Mouse (Mus musculus) CD4-positive, CD25-positive, alpha-beta regulatory T cell (primary cell): ENCODE measurements around the gene Ppil3. TPM values are rescaled to one million over a fixed set of nuclear protein-coding genes. Genes with fewer than 3 reads are reported as not detected.

Experiments
- polyA plus RNA-seq: library from polyadenylated mRNA; unstranded; fragments of 100-300 nt; shearing (Covaris generic); gene quantifications from one replicate; pipeline ENCODE4 v1.2.1, GENCODE M21; 2017

Ppil3 gene
- polyA plus RNA-seq: 61.3 TPM

GRCm38 (mm10) chr1:58445143-58445722, at the start of gene Ppil3, which contains the start of gene Nif3l1:
Ppil3 (minus strand) TSS chr1:58445486.
Nif3l1 (plus strand) TSS chr1:58445151.

DNA sequence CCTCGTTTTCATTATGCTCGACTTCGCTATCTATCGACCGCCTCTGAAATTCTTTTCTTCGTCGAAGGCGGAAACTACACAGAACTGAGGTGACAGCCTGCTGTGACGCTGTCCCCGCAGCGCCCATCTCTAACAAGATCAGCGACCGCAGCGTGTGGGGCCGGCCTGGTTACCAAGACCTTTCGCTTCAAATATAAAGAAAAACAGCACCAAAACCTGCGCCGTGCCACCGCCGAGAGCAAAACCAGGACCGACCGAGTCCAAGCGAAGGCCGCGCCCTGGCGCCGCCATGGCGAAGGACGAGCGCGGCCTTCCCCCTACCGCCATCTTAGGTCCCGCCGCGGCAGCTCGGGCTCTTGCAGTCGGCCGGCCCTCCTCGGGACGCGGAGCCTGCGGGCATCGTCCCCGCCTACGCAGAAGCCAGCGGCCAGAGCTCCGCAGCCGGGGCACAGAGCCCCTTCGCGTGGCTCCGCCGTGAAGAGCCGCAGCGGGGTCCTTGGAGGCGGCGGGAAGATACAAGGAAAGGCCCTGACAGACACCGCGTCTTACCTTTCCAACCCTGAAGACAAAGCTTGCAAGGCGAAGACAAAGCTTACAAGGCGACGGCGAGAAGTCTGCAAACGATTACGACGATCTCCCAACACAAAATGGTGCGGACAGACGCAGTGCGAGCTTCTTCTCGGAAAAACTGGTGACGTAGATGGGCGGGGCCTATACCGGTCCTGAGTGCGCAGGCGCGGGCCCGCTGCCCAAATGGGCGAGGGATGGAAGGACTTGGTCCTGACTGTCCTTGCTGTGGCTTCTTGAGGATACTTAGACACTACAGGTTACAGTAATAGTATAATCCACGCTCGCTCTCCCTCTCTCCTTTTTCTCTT, 21.7 kb downstream of the Ppil3 start, which contains the start of gene Clk1:
Clk1 (minus strand) TSS at position 696 of the 878 bp plus-strand sequence.

GRCm38 (mm10) chr1:58392652-58393283, 52.5 kb downstream of the Ppil3 start, which contains the start of gene Bzw1:
Bzw1 (plus strand) TSS chr1:58392898.

Other genes with a start within 250 kb of the Ppil3 start
- 0.10 TPM for gene Aox4, start 235.1 kb downstream of the Ppil3 start, polyA plus RNA-seq
- 0.07 TPM for gene Aox2, start 167.2 kb downstream of the Ppil3 start, polyA plus RNA-seq
- gene Bzw1, start 52.6 kb downstream of the Ppil3 start, polyA plus RNA-seq: 330 TPM
- 391 TPM for gene Clk1, start 21.4 kb downstream of the Ppil3 start, polyA plus RNA-seq
- 27.2 TPM for gene Nif3l1, start 335 bp downstream of the Ppil3 start, polyA plus RNA-seq
- gene Orc2, start 59.6 kb upstream of the Ppil3 start, polyA plus RNA-seq: 26.8 TPM
- gene Fam126b, start 140.8 kb upstream of the Ppil3 start, polyA plus RNA-seq: 13.2 TPM
- gene Ndufb3, start 140.9 kb upstream of the Ppil3 start, polyA plus RNA-seq: 130 TPM